Mouse (Mus musculus) thymus, adult 2 months (tissue): ENCODE data around the gene Dntt.

Experiments
- CTCF ChIP-seq: fragments of 200-500 bp; IDR thresholded peaks from 2 replicates; pipeline ENCODE4 v1.5.1; 2012; ENCODE audit warnings: mild to moderate bottlenecking, control low read depth, low read length, moderate library complexity, borderline replicate concordance; ENCODE audit not compliant: control insufficient read depth, poor library complexity, insufficient read depth; ENCODE audit errors: extremely low read depth
- POLR2A ChIP-seq: fragments of 200-500 bp; IDR thresholded peaks from 2 replicates; pipeline ENCODE4 v1.6.1; 2012; ENCODE audit warnings: mild to moderate bottlenecking, low read length, control low read depth, moderate library complexity; ENCODE audit not compliant: control insufficient read depth, poor library complexity, insufficient read depth; ENCODE audit errors: extremely low read depth

DNA sequence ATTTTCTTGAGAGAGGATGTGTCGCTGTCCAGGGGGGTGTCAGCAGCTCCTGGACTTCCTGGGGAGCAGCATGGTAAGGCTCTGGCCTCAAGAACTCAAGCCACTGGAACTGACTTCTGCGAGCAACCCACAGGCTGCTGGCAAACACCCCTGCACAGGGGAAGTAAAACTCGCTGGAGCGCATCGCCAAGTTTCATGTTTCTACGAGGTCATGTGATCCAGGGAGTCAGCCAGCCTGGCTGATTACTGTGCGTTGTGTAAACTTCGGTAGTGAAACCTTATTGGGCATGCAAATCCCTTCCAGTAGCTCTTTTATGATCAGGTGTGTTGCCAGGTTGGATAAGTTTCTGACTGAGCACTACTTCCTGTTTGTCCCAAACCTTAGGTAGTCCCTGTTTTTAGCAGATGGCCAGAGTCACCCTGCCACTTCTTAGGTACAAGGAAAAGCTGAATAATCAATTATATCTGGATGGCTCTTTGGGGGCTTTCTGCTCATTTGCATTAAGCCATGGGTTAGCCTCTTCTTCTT, 35.0 kb upstream of the Dntt start, which contains the start of gene Blnk:
- TF ChIP-seq CTCF (no peak), POLR2A (no peak)
